Mouse (Mus musculus) bone marrow, adult 2 months (tissue): ENCODE measurements around the gene Kcnk18.

ENCODE experiments used
- CTCF ChIP-seq: fragments of 200-500 bp; IDR thresholded peaks from 2 replicates; pipeline ENCODE4 v1.5.1; 2011; ENCODE audit warnings: low read length, control low read depth; ENCODE audit not compliant: control insufficient read depth, insufficient read depth
- POLR2A ChIP-seq: fragments of 200-500 bp; IDR thresholded peaks from 2 replicates; pipeline ENCODE4 v1.6.1; 2011; ENCODE audit warnings: low read depth, mild to moderate bottlenecking, control low read depth, low read length, borderline replicate concordance; ENCODE audit not compliant: control insufficient read depth

DNA sequence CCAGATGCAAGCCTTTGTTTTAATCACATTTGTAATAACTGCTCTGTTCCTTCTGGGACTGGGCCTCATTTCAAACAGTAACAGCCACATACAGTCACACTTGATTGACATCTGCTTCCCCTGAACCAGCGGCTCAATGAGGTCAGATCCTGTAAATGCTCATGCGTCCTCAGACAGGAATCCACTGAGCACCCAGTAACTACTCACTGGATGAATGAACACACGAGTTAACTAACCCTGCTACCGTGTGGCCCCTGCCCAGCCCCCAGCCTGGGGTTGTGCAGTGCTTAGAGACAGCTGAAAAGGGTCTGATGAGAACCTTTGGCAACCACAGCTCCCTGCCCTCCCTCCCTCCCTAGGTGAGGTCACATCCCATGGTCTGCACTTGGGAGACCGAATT is 13.8 kb downstream of the Kcnk18 start:
- TF ChIP-seq POLR2A: no peak
- no peak for TF ChIP-seq CTCF
